ENCODE assay signal across 8 mouse cellular contexts in genomic region chr16:11069710-11070420, GRCm38 (mm10). TPM values are rescaled to one million over a fixed set of nuclear protein-coding genes. Genes with fewer than 3 reads are reported as not detected.
A peak's percentile ranks its signal among the peaks of the same experiment; 100 is the strongest.
DNase-seq lines count a peak whose midpoint lies in the region; ATAC-seq lines count a peak whose summit lies in the region.

No protein-coding gene starts in this region.

- H3K27me3 ChIP-seq in megakaryocyte, embryonic 14.5 days (replicated peaks): peaks cover 17% of the 10 kb centered on the region
- H3K27me3 ChIP-seq in forebrain, embryonic 16.5 days (replicated peaks; ENCODE audit: control insufficient read depth, insufficient read depth, low read length): no peaks in the 10 kb centered on the region
- no peaks in the 10 kb centered on the region for H3K27me3 ChIP-seq in hindbrain, embryonic 12.5 days
- H3K27me3 ChIP-seq in lung, embryonic 16.5 days (ENCODE audit: control insufficient read depth, insufficient read depth, low read depth, low read length): no peaks in the 10 kb centered on the region

- WGBS in forebrain, embryonic 16.5 days: 86% methylated on average over 7 of the region's 7 CpGs
- 84% methylated on average over 7 of the region's 7 CpGs for WGBS in hindbrain, embryonic 12.5 days
- WGBS in lung, embryonic 16.5 days: 55% methylated on average over 7 of the region's 7 CpGs

- peaks cover 91% of the 10 kb centered on the region for H3K4me1 ChIP-seq in megakaryocyte, embryonic 14.5 days
- H3K4me1 ChIP-seq in forebrain, embryonic 16.5 days (replicated peaks; ENCODE audit: control insufficient read depth, insufficient read depth, low read length): peaks cover 58% of the 10 kb centered on the region
- peaks cover 54% of the 10 kb centered on the region for H3K4me1 ChIP-seq in hindbrain, embryonic 12.5 days
- peaks cover 38% of the 10 kb centered on the region for H3K4me1 ChIP-seq in lung, embryonic 16.5 days (replicated peaks; ENCODE audit: control insufficient read depth, insufficient read depth, low read length)

- H3K9me3 ChIP-seq in megakaryocyte, embryonic 14.5 days: no peaks in the 10 kb centered on the region
- no peaks in the 10 kb centered on the region for H3K9me3 ChIP-seq in forebrain, embryonic 16.5 days (ENCODE audit: control insufficient read depth, low read length)
- no peaks in the 10 kb centered on the region for H3K9me3 ChIP-seq in hindbrain, embryonic 12.5 days (replicated peaks)
- H3K9me3 ChIP-seq in lung, embryonic 16.5 days (ENCODE audit: control insufficient read depth, low read length): no peaks in the 10 kb centered on the region

- no peak overlapping the region for H3K9ac ChIP-seq in forebrain, embryonic 16.5 days (replicated peaks; ENCODE audit: low read depth, low read length)
- H3K9ac ChIP-seq in hindbrain, embryonic 12.5 days: no peak overlapping the region
- no peak overlapping the region for H3K9ac ChIP-seq in lung, embryonic 16.5 days (ENCODE audit: low read length)

- ATAC-seq in megakaryocyte, adult 5-6 weeks (ENCODE audit: poor library complexity, severe bottlenecking): no peak
- ATAC-seq in forebrain, embryonic 16.5 days: no peak
- no peak for ATAC-seq in hindbrain, embryonic 12.5 days (ENCODE audit: low FRiP score)
- ATAC-seq in lung, embryonic 16.5 days (ENCODE audit: low read depth): no peak
- ATAC-seq in erythroblast, adult 5-6 weeks (replicated peaks; ENCODE audit: low FRiP score, poor library complexity, severe bottlenecking): no peak

- peak overlapping the region; percentile 83 for H3K4me3 ChIP-seq in megakaryocyte, embryonic 14.5 days (replicated peaks)
- no peak overlapping the region for H3K4me3 ChIP-seq in forebrain, embryonic 16.5 days (replicated peaks; ENCODE audit: low read length)
- no peak overlapping the region for H3K4me3 ChIP-seq in hindbrain, embryonic 12.5 days
- H3K4me3 ChIP-seq in lung, embryonic 16.5 days (ENCODE audit: low read length): no peak overlapping the region

- H3K4me2 ChIP-seq in forebrain, embryonic 16.5 days (ENCODE audit: low read length): peak overlapping the region; percentile 7; the same call in 1 of the 2 replicates
- H3K4me2 ChIP-seq in hindbrain, embryonic 12.5 days (replicated peaks): peak overlapping the region; percentile 87
- H3K4me2 ChIP-seq in lung, embryonic 16.5 days (ENCODE audit: low read depth, low read length): no peak overlapping the region

- no peak for DNase-seq in right cerebral cortex, postnatal 4 days
- DNase-seq in right cerebral cortex, postnatal 36 days (ENCODE audit: low spot score in 2 of 2): no peak

- peaks cover 61% of the 10 kb centered on the region for H3K36me3 ChIP-seq in megakaryocyte, embryonic 14.5 days (replicated peaks; ENCODE audit: low read length)
- peaks cover 10% of the 10 kb centered on the region for H3K36me3 ChIP-seq in forebrain, embryonic 16.5 days (ENCODE audit: control insufficient read depth, insufficient read depth)
- H3K36me3 ChIP-seq in hindbrain, embryonic 12.5 days: peaks cover 39% of the 10 kb centered on the region
- peaks cover 17% of the 10 kb centered on the region for H3K36me3 ChIP-seq in lung, embryonic 16.5 days (ENCODE audit: control insufficient read depth, insufficient read depth, low read length)

- H3K27ac ChIP-seq in forebrain, embryonic 16.5 days (ENCODE audit: low read length): no peak overlapping the region
- 0 out of 2 replicates have a peak overlapping the region, but pooled peaks have one; percentile 12 for H3K27ac ChIP-seq in hindbrain, embryonic 12.5 days
- H3K27ac ChIP-seq in lung, embryonic 16.5 days (ENCODE audit: low read length): peak overlapping the region; percentile 62

RNA-seq across cellular contexts. Expression of gene Litaf, which starts 3.9 kb away (rescaled TPM):
- polyA plus RNA-seq in megakaryocyte, embryonic 14.5 days (2012; ENCODE audit: insufficient read depth, low replicate concordance): 395 and 472 TPM in 2 replicates
- total RNA-seq in megakaryocyte, adult 5-6 weeks (2015): 102 and 108 TPM in 2 replicates
- total RNA-seq in megakaryocyte, adult 5-6 weeks (2017): 88.0 and 90.7 TPM in 2 replicates
- 39.6 and 48.1 TPM in 2 replicates for polyA plus RNA-seq in forebrain, embryonic 16.5 days (2015; fragmentation: Nextera tagmentation; extraction: Ambion mirVana)
- polyA plus RNA-seq in hindbrain, embryonic 12.5 days (2016; fragmentation: Nextera tagmentation; extraction: Ambion mirVana): 59.7 and 65.3 TPM in 2 replicates
- polyA plus RNA-seq in lung, embryonic 16.5 days (2015; fragmentation: Nextera tagmentation; extraction: Ambion mirVana): 110 and 111 TPM in 2 replicates
- total RNA-seq in erythroblast, adult 5-6 weeks (2015; ENCODE audit: low replicate concordance): 24.7 and 34.0 TPM in 2 replicates
- total RNA-seq in erythroblast, adult 5-6 weeks (2017; ENCODE audit: low replicate concordance): 10.0 and 11.2 TPM in 2 replicates

RNA-seq across cellular contexts. Expression of gene Snn, which starts 9.1 kb away (rescaled TPM):
- 6.6 and 12.1 TPM in 2 replicates for polyA plus RNA-seq in megakaryocyte, embryonic 14.5 days (2012; ENCODE audit: insufficient read depth, low replicate concordance)
- total RNA-seq in megakaryocyte, adult 5-6 weeks (2015): 1.1 and 1.7 TPM in 2 replicates
- total RNA-seq in megakaryocyte, adult 5-6 weeks (2017): 0.98 and 1.5 TPM in 2 replicates
- 171 and 175 TPM in 2 replicates for polyA plus RNA-seq in forebrain, embryonic 16.5 days (2015; fragmentation: Nextera tagmentation; extraction: Ambion mirVana)
- 103 and 109 TPM in 2 replicates for polyA plus RNA-seq in hindbrain, embryonic 12.5 days (2016; fragmentation: Nextera tagmentation; extraction: Ambion mirVana)
- 42.9 and 46.1 TPM in 2 replicates for polyA plus RNA-seq in lung, embryonic 16.5 days (2015; fragmentation: Nextera tagmentation; extraction: Ambion mirVana)
- total RNA-seq in erythroblast, adult 5-6 weeks (2015; ENCODE audit: low replicate concordance): 0.77 and 1.7 TPM in 2 replicates
- 1.2 and 1.5 TPM in 2 replicates for total RNA-seq in erythroblast, adult 5-6 weeks (2017; ENCODE audit: low replicate concordance)
